Mouse (Mus musculus) liver, postnatal 0 days (tissue): ENCODE results near the gene Samd1. TPM values are rescaled to one million over a fixed set of nuclear protein-coding genes. Genes with fewer than 3 reads are reported as not detected.

Experiments used
- ATAC-seq: fragments of 200-750 bp; cut with Nextera tagmentation; 2 replicates; pipeline ENCODE4 v1.8.0; 2017; ENCODE audit warnings: mild to moderate bottlenecking, moderate library complexity
- DNase-seq: peaks from one replicate; pipeline ENCODE4 v3.0.0-alpha.2; 2016
- H3K27ac ChIP-seq: fragments of 300-500 bp; sonication (generic); 2 replicates; pipeline ENCODE4 v1.5.1; 2014; ENCODE audit warnings: antibody characterized with exemption, moderate library complexity, mild to moderate bottlenecking, low read depth
- H3K27me3 ChIP-seq: fragments of 300-500 bp; sonication (generic); 2 replicates; pipeline ENCODE4 v1.6.1; 2014; ENCODE audit warnings: low read length, control low read depth, mixed read lengths; ENCODE audit not compliant: insufficient read depth
- H3K36me3 ChIP-seq: fragments of 300-500 bp; sonication (generic); replicated peaks from 2 replicates; pipeline ENCODE4 v1.6.1; 2014; ENCODE audit warnings: mild to moderate bottlenecking, control low read depth, low read length, moderate library complexity, mixed read lengths; ENCODE audit not compliant: insufficient read depth
- H3K4me1 ChIP-seq: fragments of 300-500 bp; sonication (generic); 2 replicates; pipeline ENCODE4 v1.6.1; 2014; ENCODE audit warnings: antibody characterized with exemption, mild to moderate bottlenecking, control low read depth; ENCODE audit not compliant: insufficient read depth
- H3K4me2 ChIP-seq: fragments of 300-500 bp; sonication (generic); 2 replicates; pipeline ENCODE4 v1.6.1; 2014; ENCODE audit warnings: low read depth, mild to moderate bottlenecking, low read length, moderate library complexity, mixed read lengths
- H3K4me3 ChIP-seq: fragments of 300-500 bp; sonication (generic); 2 replicates; pipeline ENCODE4 v1.5.1; 2014; ENCODE audit warnings: low read depth, low read length
- H3K9ac ChIP-seq: fragments of 300-500 bp; sonication (generic); replicated peaks from 2 replicates; pipeline ENCODE4 v1.6.1; 2014; ENCODE audit warnings: mild to moderate bottlenecking, moderate library complexity
- H3K9me3 ChIP-seq: fragments of 300-500 bp; sonication (generic); 2 replicates; pipeline ENCODE4 v1.6.1; 2016; ENCODE audit warnings: mild to moderate bottlenecking, control low read depth, low read length, mixed read lengths
- CTCF ChIP-seq: sonication (generic); IDR thresholded peaks from 2 replicates; pipeline ENCODE4 v1.5.1; 2016; ENCODE audit warnings: antibody characterized with exemption, low read depth
- EP300 ChIP-seq: IDR thresholded peaks from 2 replicates; pipeline ENCODE4 v1.6.1; 2016; ENCODE audit warnings: antibody characterized with exemption, low read depth, mild to moderate bottlenecking
- WGBS: fragments of 180-500 bp; shearing (Covaris S2); extraction: QIAGEN DNeasy Blood & Tissue Kit; methylation state at CpG from one replicate; pipeline ENCODE4 v1.1.7; 2014; ENCODE audit not compliant: insufficient replicate concordance; 5-methylcytosine and 5-hydroxymethylcytosine counted together
- polyA plus RNA-seq: library from polyadenylated mRNA; unstranded; fragments of >200 nt; fragmentation: Nextera tagmentation; extraction: Ambion mirVana; gene quantifications from 2 replicates; pipeline ENCODE4 v1.2.1, GENCODE M21; 2015

Gene Samd1
- polyA plus RNA-seq, 1 experiment from 2014 or later = 3.5 TPM

- Histone ChIP-seq H3K27me3 (no peaks in the 10 kb centered on the region), H3K4me3 (no peak overlapping the region), H3K27ac (no peak overlapping the region), H3K9ac (no peak overlapping the region), H3K36me3 (peaks cover 33% of the 10 kb centered on the region), H3K4me2 (no peak overlapping the region), H3K9me3 (no peaks in the 10 kb centered on the region), H3K4me1 (peaks cover 12% of the 10 kb centered on the region)
- TF ChIP-seq EP300 (no peak), CTCF (no peak)
- ATAC-seq (no peak), DNase-seq (no peak)
- WGBS = 43% methylated on average over 2 of the region's 2 CpGs
Measured at GRCm38 (mm10) chr8:83992488-83992887, 5.0 kb upstream of the Samd1 start.

- Histone ChIP-seq H3K4me1 (peaks cover 18% of the 10 kb centered on the region), H3K4me2 (no peak overlapping the region)
Measured at GRCm38 (mm10) chr8:83994030-83994429, 3.4 kb upstream of the Samd1 start.

GRCm38 (mm10) chr8:83995973-83996372 lies 1.5 kb upstream of the Samd1 start:
- Histone ChIP-seq H3K4me2 (peak overlapping the region; percentile 91), H3K4me1 (peaks cover 23% of the 10 kb centered on the region), H3K36me3 (peaks cover 21% of the 10 kb centered on the region), H3K9me3 (no peaks in the 10 kb centered on the region), H3K4me3 (peak overlapping the region; percentile 65), H3K27me3 (no peaks in the 10 kb centered on the region), H3K9ac (peak overlapping the region; percentile 83), H3K27ac (peak overlapping the region; percentile 88; the same call in 1 of the 2 replicates)
- DNase-seq = no peak
- ATAC-seq = no peak
- no peak for TF ChIP-seq CTCF
- TF ChIP-seq EP300 = no peak
- WGBS = 31% methylated on average over 12 of the region's 12 CpGs

More at GRCm38 (mm10) chr8:83994030-83994429, 3.4 kb upstream of the Samd1 start:
- no peak overlapping the region for H3K4me3 ChIP-seq
- ATAC-seq = no peak
- H3K36me3 ChIP-seq = peaks cover 22% of the 10 kb centered on the region
- no peaks in the 10 kb centered on the region for H3K27me3 ChIP-seq
- TF ChIP-seq EP300 (no peak), CTCF (no peak)
- no peak for DNase-seq
- no peaks in the 10 kb centered on the region for H3K9me3 ChIP-seq
- WGBS = 24% methylated on average over 3 of the region's 3 CpGs
- no peak overlapping the region for H3K9ac ChIP-seq
- no peak overlapping the region for H3K27ac ChIP-seq

- 2% methylated on average over 54 of the region's 103 CpGs for WGBS
- Histone ChIP-seq H3K27me3 (no peaks in the 10 kb centered on the region), H3K36me3 (peaks cover 17% of the 10 kb centered on the region), H3K9me3 (no peaks in the 10 kb centered on the region), H3K4me1 (peaks cover 23% of the 10 kb centered on the region), H3K27ac (peak overlapping the region; percentile 88), H3K4me3 (peak overlapping the region; percentile 65), H3K9ac (peak overlapping the region; percentile 83), H3K4me2 (peak overlapping the region; percentile 91)
- ATAC-seq = peak; percentile 86
- TF ChIP-seq EP300 (no peak), CTCF (no peak)
- peak; percentile 87 for DNase-seq
Measured at GRCm38 (mm10) chr8:83996567-83997505, 636 bp upstream of the Samd1 start.

- H3K36me3 ChIP-seq = peaks cover 15% of the 10 kb centered on the region; the same call in 1 of the 2 replicates
- H3K9me3 ChIP-seq = no peaks in the 10 kb centered on the region
- peak overlapping the region; percentile 83 for H3K9ac ChIP-seq
- peak overlapping the region; percentile 88 for H3K27ac ChIP-seq
- peak; percentile 22 for ATAC-seq
- H3K4me2 ChIP-seq = peak overlapping the region; percentile 91
- no peaks in the 10 kb centered on the region for H3K27me3 ChIP-seq
- DNase-seq = peak; percentile 67
- TF ChIP-seq EP300 (no peak), CTCF (peak; percentile 69)
- WGBS = 1% methylated on average over 73 of the region's 92 CpGs
- H3K4me3 ChIP-seq = peak overlapping the region; percentile 71
- H3K4me1 ChIP-seq = peaks cover 25% of the 10 kb centered on the region
Measured at GRCm38 (mm10) chr8:83998231-83999056, 972 bp downstream of the Samd1 start.
